Mouse (Mus musculus) intestine, embryonic 14.5 days (tissue): ENCODE results near the gene Gm9887. TPM values are rescaled to one million over a fixed set of nuclear protein-coding genes. Genes with fewer than 3 reads are reported as not detected.
A peak's percentile ranks its signal among the peaks of the same experiment; 100 is the strongest.

ENCODE experiments used
- ATAC-seq: fragments of 200-750 bp; cut with Nextera tagmentation; replicated peaks from 2 replicates; pipeline ENCODE4 v1.8.0; 2017; ENCODE audit warnings: low read depth, moderate number of reproducible peaks, moderate TSS enrichment, moderate library complexity; ENCODE audit not compliant: low FRiP score, low TSS enrichment
- DNase-seq: peaks from one replicate; pipeline ENCODE4 v3.0.0-alpha.2; 2018; ENCODE audit warnings: low spot score
- H3K27ac ChIP-seq: fragments of 300-500 bp; sonication (generic); 2 replicates; pipeline ENCODE4 v1.5.1; 2014; ENCODE audit warnings: low read depth, mild to moderate bottlenecking, control low read depth
- H3K27me3 ChIP-seq: fragments of 300-500 bp; sonication (generic); replicated peaks from 2 replicates; pipeline ENCODE4 v1.6.1; 2014; ENCODE audit warnings: low read length, control low read depth; ENCODE audit not compliant: control insufficient read depth, insufficient read depth
- H3K36me3 ChIP-seq: fragments of 300-500 bp; sonication (generic); 2 replicates; pipeline ENCODE4 v1.6.1; 2014; ENCODE audit warnings: low read length, control low read depth; ENCODE audit not compliant: control insufficient read depth, insufficient read depth
- H3K4me1 ChIP-seq: fragments of 300-500 bp; sonication (generic); replicated peaks from 2 replicates; pipeline ENCODE4 v1.6.1; 2014; ENCODE audit warnings: low read length, control low read depth, mixed read lengths; ENCODE audit not compliant: control insufficient read depth, insufficient read depth
- H3K4me2 ChIP-seq: fragments of 300-500 bp; sonication (generic); 2 replicates; pipeline ENCODE4 v1.6.1; 2014; ENCODE audit warnings: low read length
- H3K4me3 ChIP-seq: fragments of 300-500 bp; sonication (generic); 2 replicates; pipeline ENCODE4 v1.5.1; 2014; ENCODE audit warnings: low read depth, low read length, control low read depth, mixed read lengths
- H3K9ac ChIP-seq: fragments of 300-500 bp; sonication (generic); 2 replicates; pipeline ENCODE4 v1.6.1; 2014; ENCODE audit warnings: mild to moderate bottlenecking, low read length
- H3K9me3 ChIP-seq: fragments of 300-500 bp; sonication (generic); 2 replicates; pipeline ENCODE4 v1.6.1; 2016; ENCODE audit warnings: low read length, control low read depth; ENCODE audit not compliant: control insufficient read depth
- WGBS: fragments of 180-500 bp; shearing (Covaris S2); extraction: QIAGEN DNeasy Blood & Tissue Kit; methylation state at CpG from one replicate; pipeline ENCODE4 v1.1.7; 2014; 5-methylcytosine and 5-hydroxymethylcytosine counted together
- polyA plus RNA-seq: library from polyadenylated mRNA; unstranded; fragments of >200 nt; fragmentation: Nextera tagmentation; extraction: Ambion mirVana; gene quantifications from 2 replicates; pipeline ENCODE4 v1.2.1, GENCODE M21; 2014

Gene Gm9887
- polyA plus RNA-seq, 1 experiment from 2014 or later, result 1.5 TPM

DNA sequence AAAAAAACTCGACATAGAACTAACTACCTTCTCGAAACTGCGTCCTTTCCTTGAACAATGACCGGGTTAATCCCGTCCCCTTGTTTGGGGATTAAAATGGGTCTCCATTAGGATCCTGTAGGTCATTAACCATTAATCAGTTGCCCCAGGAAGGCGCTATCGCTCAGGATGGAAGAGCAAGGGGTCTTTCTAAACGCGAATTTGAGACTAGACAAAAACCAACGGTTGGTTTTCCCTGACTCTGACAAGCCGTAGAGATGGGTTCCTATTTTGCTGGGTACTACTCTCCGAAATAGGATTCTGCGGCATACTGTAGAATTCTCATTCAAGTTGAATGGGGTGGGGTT, 15.0 kb downstream of the Gm9887 start:
- Histone ChIP-seq H3K4me2 (peak overlapping the region; percentile 71), H3K9ac (peak overlapping the region; percentile 92), H3K9me3 (no peaks in the 10 kb centered on the region), H3K4me3 (peak overlapping the region; percentile 89), H3K27ac (peak overlapping the region; percentile 59; the same call in 1 of the 2 replicates), H3K36me3 (peaks cover 25% of the 10 kb centered on the region), H3K27me3 (no peaks in the 10 kb centered on the region), H3K4me1 (peaks cover 7% of the 10 kb centered on the region)
- 5% methylated on average over 13 of the region's 13 CpGs for WGBS
- ATAC-seq, result no peak
- peak; percentile 72 for DNase-seq

DNA sequence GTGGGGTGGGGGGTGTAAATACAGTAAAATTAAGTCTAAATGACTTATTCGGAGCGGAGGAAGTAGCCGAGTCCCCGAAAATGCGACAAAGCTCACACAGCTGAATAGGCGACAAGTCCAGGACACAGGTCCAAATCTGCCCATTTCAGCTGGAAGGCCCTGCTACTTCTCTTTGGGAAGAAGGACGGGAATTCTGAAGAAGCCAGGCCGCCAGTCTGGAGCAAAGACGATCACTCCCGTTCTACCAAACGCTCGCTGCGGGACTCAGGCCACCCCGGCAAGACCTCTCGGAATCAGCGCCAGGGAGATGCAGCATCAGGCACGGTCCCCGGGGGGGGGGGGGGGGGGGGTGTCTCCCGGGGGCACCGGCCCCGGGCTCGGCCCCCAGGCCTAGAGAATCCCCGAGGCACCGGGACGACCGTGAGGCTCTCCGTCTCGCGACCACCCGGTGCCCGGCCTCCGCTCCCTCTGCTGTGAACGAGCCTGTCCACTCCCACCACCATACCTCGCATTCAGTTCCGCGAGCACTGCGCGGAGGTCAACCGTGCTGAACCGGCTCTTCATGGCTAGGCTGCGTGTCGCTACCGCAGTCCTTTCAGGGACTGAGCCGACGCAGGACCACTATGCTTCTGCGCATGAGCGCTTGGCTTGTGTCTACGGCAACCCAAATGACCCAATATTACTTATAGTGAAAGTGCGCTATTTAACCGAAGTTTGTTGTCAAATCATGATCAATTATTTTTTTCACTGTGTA, 15.5 kb downstream of the Gm9887 start, which contains the start of gene Nemf:
Gene Nemf, minus strand, starts transcription at position 620 of the 754 bp plus-strand sequence.
- no peaks in the 10 kb centered on the region for H3K9me3 ChIP-seq
- H3K4me2 ChIP-seq, result peak within 1 kb of the TSS; percentile 82
- peaks cover 2% of the 10 kb centered on the region for H3K4me1 ChIP-seq
- ATAC-seq, result peak; percentile 41
- peaks cover 30% of the 10 kb centered on the region for H3K36me3 ChIP-seq
- peak within 1 kb of the TSS; percentile 92 for H3K9ac ChIP-seq
- H3K4me3 ChIP-seq, result peak within 1 kb of the TSS; percentile 89
- peak within 1 kb of the TSS; percentile 59; the same call in 1 of the 2 replicates for H3K27ac ChIP-seq
- DNase-seq, result peak; percentile 88
- under 1% methylated on average over 46 of the region's 50 CpGs for WGBS
- no peaks in the 10 kb centered on the region for H3K27me3 ChIP-seq

DNA sequence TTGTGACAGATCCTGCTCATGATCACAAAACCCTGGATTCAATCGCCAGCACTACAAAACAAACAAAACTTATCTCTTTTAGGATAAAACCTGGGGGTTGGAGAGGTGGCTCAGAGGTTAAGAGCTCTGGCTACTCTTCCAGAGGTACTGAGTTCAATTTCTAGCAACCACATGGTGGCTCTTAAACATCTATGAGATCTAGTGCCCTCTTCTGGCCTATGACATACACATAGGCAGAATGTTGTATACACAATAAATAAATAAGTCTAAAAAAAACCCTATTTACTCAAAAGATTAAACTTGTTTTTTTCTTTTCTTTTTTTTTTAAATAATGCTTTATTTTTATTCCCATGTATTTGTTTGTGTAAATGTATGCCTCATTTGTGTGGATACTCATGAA, 20.6 kb downstream of the Gm9887 start:
- no peak overlapping the region for H3K27ac ChIP-seq
- WGBS, result 74% methylated on average over 1 of the region's 1 CpGs
- H3K4me3 ChIP-seq, result no peak overlapping the region
- H3K4me2 ChIP-seq, result no peak overlapping the region
- peaks cover 77% of the 10 kb centered on the region for H3K36me3 ChIP-seq
- DNase-seq (no peak), ATAC-seq (no peak)
- H3K4me1 ChIP-seq, result no peaks in the 10 kb centered on the region; the same call in 1 of the 2 replicates
- H3K9ac ChIP-seq, result no peak overlapping the region
- no peaks in the 10 kb centered on the region for H3K27me3 ChIP-seq
- no peaks in the 10 kb centered on the region for H3K9me3 ChIP-seq

DNA sequence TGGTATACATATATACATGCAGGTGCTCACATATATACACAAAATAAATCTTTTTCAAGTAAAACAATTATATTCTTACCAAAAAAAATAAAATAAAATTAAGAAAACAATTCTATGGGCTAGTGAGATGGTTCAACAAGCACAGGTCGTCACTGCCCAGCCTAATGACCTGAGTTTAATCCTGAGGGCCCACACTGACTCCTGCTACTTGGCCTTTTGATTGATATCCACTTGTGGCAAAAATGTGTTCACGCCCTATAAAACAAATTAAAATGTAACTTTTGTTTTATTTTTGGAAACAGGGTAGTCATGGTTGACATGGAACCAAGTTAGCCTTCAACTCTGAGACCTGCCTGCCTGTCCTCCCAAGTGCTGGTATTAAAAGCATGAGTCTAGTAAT, 22.3 kb downstream of the Gm9887 start:
- no peak overlapping the region for H3K4me3 ChIP-seq
- WGBS, result 92% methylated on average over 2 of the region's 2 CpGs
- no peaks in the 10 kb centered on the region for H3K4me1 ChIP-seq
- no peak overlapping the region for H3K27ac ChIP-seq
- H3K36me3 ChIP-seq, result peaks cover 87% of the 10 kb centered on the region
- ATAC-seq (no peak), DNase-seq (no peak)
- H3K27me3 ChIP-seq, result no peaks in the 10 kb centered on the region
- H3K9me3 ChIP-seq, result no peaks in the 10 kb centered on the region
- H3K9ac ChIP-seq, result no peak overlapping the region
- no peak overlapping the region for H3K4me2 ChIP-seq

DNA sequence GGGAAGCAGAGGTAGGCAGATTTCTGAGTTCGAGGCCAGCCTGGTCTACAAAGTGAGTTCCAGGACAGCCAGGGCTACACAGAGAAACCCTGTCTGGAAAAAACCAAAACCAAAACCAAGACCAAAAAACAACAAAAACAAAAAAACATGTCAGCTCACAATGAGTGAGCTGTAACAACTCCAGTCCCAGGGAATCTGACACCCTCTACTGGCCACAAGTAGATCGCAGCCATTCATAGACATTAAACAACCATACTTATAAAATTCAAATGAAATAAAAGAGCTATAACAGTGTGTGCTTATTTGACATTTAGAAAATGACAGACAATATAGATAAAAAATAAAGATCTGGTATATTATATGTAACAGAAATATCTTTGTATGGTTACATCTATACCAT, 38.7 kb downstream of the Gm9887 start:
- 83% methylated on average over 2 of the region's 2 CpGs for WGBS
- H3K4me3 ChIP-seq, result no peak overlapping the region
- no peaks in the 10 kb centered on the region for H3K4me1 ChIP-seq
- no peaks in the 10 kb centered on the region for H3K27me3 ChIP-seq
- no peak overlapping the region for H3K27ac ChIP-seq
- no peaks in the 10 kb centered on the region for H3K9me3 ChIP-seq
- H3K9ac ChIP-seq, result no peak overlapping the region
- peaks cover 82% of the 10 kb centered on the region for H3K36me3 ChIP-seq
- no peak for DNase-seq
- H3K4me2 ChIP-seq, result no peak overlapping the region
- no peak for ATAC-seq

DNA sequence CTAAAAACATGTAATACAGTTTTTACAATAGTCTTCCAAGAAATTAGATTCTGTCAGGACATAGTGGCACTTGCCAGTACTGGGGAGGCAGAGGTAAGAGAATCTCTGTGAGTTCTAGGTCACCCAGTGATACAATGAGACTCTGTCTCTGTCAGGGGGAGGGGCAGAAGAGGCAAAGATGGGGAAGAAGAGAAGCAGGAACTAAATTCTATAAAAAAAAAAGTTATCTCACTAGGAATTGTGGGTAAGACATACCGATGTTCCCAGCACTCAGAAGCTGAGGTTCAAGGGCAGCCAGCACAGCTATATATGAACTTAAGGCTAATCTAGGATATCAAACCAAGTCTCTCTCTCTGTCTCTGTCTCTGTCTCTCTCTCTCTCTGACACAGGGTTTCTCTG, 40.1 kb downstream of the Gm9887 start:
- no peaks in the 10 kb centered on the region for H3K9me3 ChIP-seq
- H3K36me3 ChIP-seq, result peaks cover 78% of the 10 kb centered on the region
- no peak overlapping the region for H3K4me3 ChIP-seq
- no peaks in the 10 kb centered on the region for H3K27me3 ChIP-seq
- no peaks in the 10 kb centered on the region for H3K4me1 ChIP-seq
- H3K4me2 ChIP-seq, result no peak overlapping the region
- no peak overlapping the region for H3K27ac ChIP-seq
- DNase-seq, result no peak
- WGBS, result 91% methylated on average over 1 of the region's 1 CpGs
- no peak overlapping the region for H3K9ac ChIP-seq
- no peak for ATAC-seq

GRCm38 (mm10) chr12:69331187-69331586, 41.1 kb downstream of the Gm9887 start:
- H3K36me3 ChIP-seq, result peaks cover 77% of the 10 kb centered on the region
- no peak for DNase-seq

More at GRCm38 (mm10) chr12:69331187-69331586, 41.1 kb downstream of the Gm9887 start:
- H3K9ac ChIP-seq, result no peak overlapping the region
- no peak overlapping the region for H3K4me2 ChIP-seq
- no peak overlapping the region for H3K27ac ChIP-seq
- 92% methylated on average over 3 of the region's 3 CpGs for WGBS
- ATAC-seq, result no peak
- H3K27me3 ChIP-seq, result no peaks in the 10 kb centered on the region
- H3K4me1 ChIP-seq, result no peaks in the 10 kb centered on the region
- H3K4me3 ChIP-seq, result no peak overlapping the region
- H3K9me3 ChIP-seq, result no peaks in the 10 kb centered on the region
